Mouse (Mus musculus) hindbrain, embryonic 16.5 days (tissue): ENCODE results near the gene Dennd2a. TPM values are rescaled to one million over a fixed set of nuclear protein-coding genes. Genes with fewer than 3 reads are reported as not detected.

Source experiments
- ATAC-seq: fragments of 200-750 bp; cut with Nextera tagmentation; 2 replicates; pipeline ENCODE4 v1.8.0; 2017; ENCODE audit warnings: moderate TSS enrichment, moderate library complexity
- H3K27ac ChIP-seq: fragments of 300-500 bp; sonication (generic); 2 replicates; pipeline ENCODE4 v1.5.1; 2014; ENCODE audit warnings: low read depth, mild to moderate bottlenecking, control low read depth, low read length, moderate library complexity
- H3K27me3 ChIP-seq: fragments of 300-500 bp; sonication (generic); replicated peaks from 2 replicates; pipeline ENCODE4 v1.6.1; 2014; ENCODE audit warnings: low read length; ENCODE audit not compliant: control insufficient read depth, insufficient read depth
- H3K36me3 ChIP-seq: fragments of 300-500 bp; sonication (generic); 2 replicates; pipeline ENCODE4 v1.6.1; 2014; ENCODE audit warnings: mild to moderate bottlenecking, low read length, moderate library complexity, mixed read lengths; ENCODE audit not compliant: control insufficient read depth, insufficient read depth
- H3K4me1 ChIP-seq: fragments of 300-500 bp; sonication (generic); 2 replicates; pipeline ENCODE4 v1.6.1; 2014; ENCODE audit warnings: low read depth, low read length; ENCODE audit not compliant: control insufficient read depth, insufficient read depth
- H3K4me2 ChIP-seq: fragments of 300-500 bp; sonication (generic); 2 replicates; pipeline ENCODE4 v1.6.1; 2014; ENCODE audit warnings: mild to moderate bottlenecking, low read length, control low read depth, moderate library complexity
- H3K4me3 ChIP-seq: fragments of 300-500 bp; sonication (generic); 2 replicates; pipeline ENCODE4 v1.5.1; 2014; ENCODE audit warnings: mild to moderate bottlenecking, low read length, control low read depth, moderate library complexity
- H3K9ac ChIP-seq: fragments of 300-500 bp; sonication (generic); 2 replicates; pipeline ENCODE4 v1.6.1; 2014; ENCODE audit warnings: low read depth, mild to moderate bottlenecking, control low read depth, low read length, moderate library complexity
- H3K9me3 ChIP-seq: fragments of 300-500 bp; sonication (generic); 2 replicates; pipeline ENCODE4 v1.6.1; 2014; ENCODE audit warnings: mild to moderate bottlenecking, low read length, moderate library complexity; ENCODE audit not compliant: control insufficient read depth
- WGBS: fragments of 180-500 bp; shearing (Covaris S2); extraction: QIAGEN DNeasy Blood & Tissue Kit; methylation state at CpG from one replicate; pipeline ENCODE4 v1.1.7; 2014; 5-methylcytosine and 5-hydroxymethylcytosine counted together
- polyA plus RNA-seq: library from polyadenylated mRNA; unstranded; fragments of >200 nt; fragmentation: Nextera tagmentation; extraction: Ambion mirVana; gene quantifications from 2 replicates; pipeline ENCODE4 v1.2.1, GENCODE M21; 2015

Gene Dennd2a
- polyA plus RNA-seq, 1 experiment from 2014 or later = 12.8 TPM

GRCm38 (mm10) chr6:39543769-39544420 is 13.8 kb downstream of the Dennd2a start:
- no peaks in the 10 kb centered on the region for H3K27me3 ChIP-seq
- peak overlapping the region; percentile 35 for H3K9ac ChIP-seq
- 24% methylated on average over 15 of the region's 15 CpGs for WGBS
- no peaks in the 10 kb centered on the region for H3K36me3 ChIP-seq
- H3K9me3 ChIP-seq = no peaks in the 10 kb centered on the region
- peak overlapping the region; percentile 29 for H3K27ac ChIP-seq
- peaks cover 49% of the 10 kb centered on the region for H3K4me1 ChIP-seq
- ATAC-seq = no peak
- no peak overlapping the region for H3K4me3 ChIP-seq
- H3K4me2 ChIP-seq = no peak overlapping the region

- peak overlapping the region; percentile 35; the same call in 1 of the 2 replicates for H3K9ac ChIP-seq
- H3K4me3 ChIP-seq = no peak overlapping the region
- H3K4me2 ChIP-seq = peak overlapping the region; percentile 10; the same call in 1 of the 2 replicates
- no peaks in the 10 kb centered on the region for H3K9me3 ChIP-seq
- H3K27ac ChIP-seq = peak overlapping the region; percentile 29
- peaks cover 49% of the 10 kb centered on the region for H3K4me1 ChIP-seq
- no peaks in the 10 kb centered on the region for H3K27me3 ChIP-seq
- no peaks in the 10 kb centered on the region for H3K36me3 ChIP-seq
- peak; percentile 84 for ATAC-seq
- 14% methylated on average over 15 of the region's 15 CpGs for WGBS
Observed at GRCm38 (mm10) chr6:39542631-39543597, 14.8 kb downstream of the Dennd2a start.

GRCm38 (mm10) chr6:39540563-39540962 is 17.1 kb downstream of the Dennd2a start:
- 40% methylated on average over 2 of the region's 2 CpGs for WGBS
- H3K4me3 ChIP-seq = no peak overlapping the region
- no peak overlapping the region for H3K9ac ChIP-seq
- no peak for ATAC-seq
- H3K27me3 ChIP-seq = no peaks in the 10 kb centered on the region
- no peak overlapping the region for H3K4me2 ChIP-seq
- no peak overlapping the region for H3K27ac ChIP-seq
- no peaks in the 10 kb centered on the region for H3K9me3 ChIP-seq
- peaks cover 49% of the 10 kb centered on the region for H3K4me1 ChIP-seq
- H3K36me3 ChIP-seq = no peaks in the 10 kb centered on the region

- WGBS = 12% methylated on average over 7 of the region's 7 CpGs
- peak; percentile 55 for ATAC-seq
- peak overlapping the region; percentile 13; the same call in 1 of the 2 replicates for H3K9ac ChIP-seq
Observed at GRCm38 (mm10) chr6:39539679-39540155, 17.9 kb downstream of the Dennd2a start.

GRCm38 (mm10) chr6:39538227-39538626 is 19.4 kb downstream of the Dennd2a start:
- Histone ChIP-seq H3K4me3 (no peak overlapping the region), H3K4me1 (peaks cover 30% of the 10 kb centered on the region), H3K27ac (no peak overlapping the region), H3K27me3 (no peaks in the 10 kb centered on the region), H3K9ac (no peak overlapping the region), H3K4me2 (no peak overlapping the region), H3K36me3 (no peaks in the 10 kb centered on the region), H3K9me3 (no peaks in the 10 kb centered on the region)
- ATAC-seq = no peak
- WGBS = 78% methylated on average over 8 of the region's 8 CpGs

More at GRCm38 (mm10) chr6:39539679-39540155, 17.9 kb downstream of the Dennd2a start:
- Histone ChIP-seq H3K27ac (peak overlapping the region; percentile 2; the same call in 1 of the 2 replicates), H3K27me3 (no peaks in the 10 kb centered on the region), H3K4me3 (no peak overlapping the region), H3K4me2 (peak overlapping the region; percentile 11), H3K4me1 (peaks cover 45% of the 10 kb centered on the region), H3K36me3 (no peaks in the 10 kb centered on the region), H3K9me3 (no peaks in the 10 kb centered on the region)

GRCm38 (mm10) chr6:39537276-39537675 is 20.4 kb downstream of the Dennd2a start:
- no peak overlapping the region for H3K4me3 ChIP-seq
- no peak overlapping the region for H3K9ac ChIP-seq
- no peak for ATAC-seq
- H3K4me1 ChIP-seq = peaks cover 21% of the 10 kb centered on the region
- no peak overlapping the region for H3K27ac ChIP-seq
- no peaks in the 10 kb centered on the region for H3K36me3 ChIP-seq
- H3K27me3 ChIP-seq = no peaks in the 10 kb centered on the region
- H3K4me2 ChIP-seq = no peak overlapping the region
- no peaks in the 10 kb centered on the region for H3K9me3 ChIP-seq
- 92% methylated on average over 5 of the region's 5 CpGs for WGBS

GRCm38 (mm10) chr6:39536621-39537020 is 21.0 kb downstream of the Dennd2a start:
- no peak overlapping the region for H3K9ac ChIP-seq
- H3K4me3 ChIP-seq = no peak overlapping the region
- no peaks in the 10 kb centered on the region for H3K27me3 ChIP-seq
- no peak overlapping the region for H3K4me2 ChIP-seq
- H3K4me1 ChIP-seq = peaks cover 21% of the 10 kb centered on the region
- no peaks in the 10 kb centered on the region for H3K9me3 ChIP-seq
- H3K36me3 ChIP-seq = no peaks in the 10 kb centered on the region
- ATAC-seq = no peak
- no peak overlapping the region for H3K27ac ChIP-seq
- WGBS = 70% methylated on average over 1 of the region's 1 CpGs

GRCm38 (mm10) chr6:39534944-39535343 is 22.7 kb downstream of the Dennd2a start:
- Histone ChIP-seq H3K27ac (no peak overlapping the region), H3K27me3 (no peaks in the 10 kb centered on the region), H3K36me3 (no peaks in the 10 kb centered on the region), H3K4me3 (no peak overlapping the region), H3K9ac (no peak overlapping the region), H3K4me2 (no peak overlapping the region), H3K4me1 (peaks cover 11% of the 10 kb centered on the region), H3K9me3 (no peaks in the 10 kb centered on the region)
- no peak for ATAC-seq
